Mouse (Mus musculus): ENCODE data around the gene Eif4g3.

- TF ChIP-seq POU5F1 (IDR thresholded peaks at IDR 0.05; ENCODE audit: borderline replicate concordance, low read length): no peak
- TF ChIP-seq CTCF (conservative IDR thresholded peaks at IDR 0.05; ENCODE audit: low read length): no peak
- no peak for TF ChIP-seq NANOG (IDR thresholded peaks at IDR 0.05; ENCODE audit: borderline replicate concordance, low read length)
Observed at GRCm38 (mm10) chr4:138068598-138068997, 75.8 kb downstream of the Eif4g3 start.
